Mouse (Mus musculus) kidney, embryonic 14.5 days (tissue): ENCODE measurements around the gene B230118H07Rik. TPM values are rescaled to one million over a fixed set of nuclear protein-coding genes. Genes with fewer than 3 reads are reported as not detected.
"Not testable (repeated sequence)": the region's sequence is repeated elsewhere in the genome, so short reads cannot be mapped to it uniquely, and the experiment has no call there.

Source experiments
- ATAC-seq: fragments of 200-750 bp; cut with Nextera tagmentation; 2 replicates; pipeline ENCODE4 v1.8.0; 2017; ENCODE audit warnings: moderate number of reproducible peaks, mild to moderate bottlenecking, moderate TSS enrichment, moderate library complexity; ENCODE audit not compliant: low FRiP score, low TSS enrichment
- H3K27ac ChIP-seq: fragments of 300-500 bp; sonication (generic); 2 replicates; pipeline ENCODE4 v1.5.1; 2014; ENCODE audit warnings: low read depth, mild to moderate bottlenecking, low read length, moderate library complexity, mixed read lengths
- H3K27me3 ChIP-seq: fragments of 300-500 bp; sonication (generic); 2 replicates; pipeline ENCODE4 v1.6.1; 2014; ENCODE audit warnings: mild to moderate bottlenecking, low read length; ENCODE audit not compliant: control insufficient read depth, insufficient read depth
- H3K36me3 ChIP-seq: fragments of 300-500 bp; sonication (generic); 2 replicates; pipeline ENCODE4 v1.6.1; 2014; ENCODE audit warnings: low read length, mixed read lengths; ENCODE audit not compliant: control insufficient read depth, insufficient read depth
- H3K4me1 ChIP-seq: fragments of 300-500 bp; sonication (generic); 2 replicates; pipeline ENCODE4 v1.6.1; 2014; ENCODE audit warnings: low read length, mixed read lengths; ENCODE audit not compliant: control insufficient read depth, insufficient read depth
- H3K4me2 ChIP-seq: fragments of 300-500 bp; sonication (generic); replicated peaks from 2 replicates; pipeline ENCODE4 v1.6.1; 2014; ENCODE audit warnings: low read depth, mild to moderate bottlenecking, low read length
- H3K4me3 ChIP-seq: fragments of 300-500 bp; sonication (generic); 2 replicates; pipeline ENCODE4 v1.5.1; 2014; ENCODE audit warnings: mild to moderate bottlenecking, low read length
- H3K9ac ChIP-seq: fragments of 300-500 bp; sonication (generic); 2 replicates; pipeline ENCODE4 v1.6.1; 2014; ENCODE audit warnings: low read depth, mild to moderate bottlenecking, low read length, moderate library complexity
- H3K9me3 ChIP-seq: fragments of 300-500 bp; sonication (generic); 2 replicates; pipeline ENCODE4 v1.6.1; 2016; ENCODE audit warnings: low read length; ENCODE audit not compliant: control insufficient read depth
- WGBS: fragments of 180-500 bp; shearing (Covaris S2); extraction: QIAGEN DNeasy Blood & Tissue Kit; methylation state at CpG from one replicate; pipeline ENCODE4 v1.1.7; 2014; 5-methylcytosine and 5-hydroxymethylcytosine counted together
- polyA plus RNA-seq: library from polyadenylated mRNA; unstranded; fragments of >200 nt; fragmentation: Nextera tagmentation; extraction: Ambion mirVana; gene quantifications from 2 replicates; pipeline ENCODE4 v1.2.1, GENCODE M21; 2014

The B230118H07Rik gene
- polyA plus RNA-seq, 1 experiment from 2014 or later = 60.6 TPM

GRCm38 (mm10) chr2:101553851-101554250, 95.5 kb downstream of the B230118H07Rik start:
- Histone ChIP-seq H3K27ac (no peak overlapping the region), H3K27me3 (no peaks in the 10 kb centered on the region), H3K36me3 (no peaks in the 10 kb centered on the region), H3K4me3 (no peak overlapping the region), H3K9ac (no peak overlapping the region), H3K4me1 (no peaks in the 10 kb centered on the region), H3K4me2 (no peak overlapping the region), H3K9me3 (no peaks in the 10 kb centered on the region)
- 62% methylated on average over 5 of the region's 5 CpGs for WGBS
- ATAC-seq = no peak

GRCm38 (mm10) chr2:101552301-101552700, 97.0 kb downstream of the B230118H07Rik start:
- Histone ChIP-seq H3K27ac (no peak overlapping the region), H3K9me3 (no peaks in the 10 kb centered on the region), H3K27me3 (no peaks in the 10 kb centered on the region), H3K9ac (no peak overlapping the region), H3K4me1 (no peaks in the 10 kb centered on the region), H3K4me2 (no peak overlapping the region), H3K4me3 (no peak overlapping the region), H3K36me3 (no peaks in the 10 kb centered on the region)
- ATAC-seq = no peak
- 90% methylated on average over 8 of the region's 8 CpGs for WGBS

- no peaks in the 10 kb centered on the region for H3K9me3 ChIP-seq
- H3K27me3 ChIP-seq = no peaks in the 10 kb centered on the region
- H3K4me1 ChIP-seq = no peaks in the 10 kb centered on the region
- H3K4me3 ChIP-seq = no peak overlapping the region
- H3K36me3 ChIP-seq = no peaks in the 10 kb centered on the region
- ATAC-seq = no peak
- no peak overlapping the region for H3K27ac ChIP-seq
- 70% methylated on average over 6 of the region's 6 CpGs for WGBS
- H3K4me2 ChIP-seq = no peak overlapping the region
- no peak overlapping the region for H3K9ac ChIP-seq
Measured at GRCm38 (mm10) chr2:101551026-101551719, 98.2 kb downstream of the B230118H07Rik start.

- Histone ChIP-seq H3K4me1 (no peaks in the 10 kb centered on the region), H3K4me3 (no peak overlapping the region), H3K9me3 (no peaks in the 10 kb centered on the region), H3K27me3 (no peaks in the 10 kb centered on the region), H3K9ac (no peak overlapping the region), H3K36me3 (no peaks in the 10 kb centered on the region), H3K27ac (no peak overlapping the region), H3K4me2 (no peak overlapping the region)
- WGBS = 47% methylated on average over 2 of the region's 2 CpGs
- no peak for ATAC-seq
Measured at GRCm38 (mm10) chr2:101550176-101550575, 99.2 kb downstream of the B230118H07Rik start.

- no peak overlapping the region for H3K4me3 ChIP-seq
- no peak overlapping the region for H3K4me2 ChIP-seq
- no peaks in the 10 kb centered on the region for H3K36me3 ChIP-seq
- no peaks in the 10 kb centered on the region for H3K9me3 ChIP-seq
- no peak overlapping the region for H3K9ac ChIP-seq
- no peaks in the 10 kb centered on the region for H3K4me1 ChIP-seq
- WGBS = 85% methylated on average over 6 of the region's 6 CpGs
- no peaks in the 10 kb centered on the region for H3K27me3 ChIP-seq
- no peak for ATAC-seq
- H3K27ac ChIP-seq = no peak overlapping the region
Measured at GRCm38 (mm10) chr2:101548866-101549265, 100.5 kb downstream of the B230118H07Rik start.

GRCm38 (mm10) chr2:101545593-101545992, 103.7 kb downstream of the B230118H07Rik start:
- no peak for ATAC-seq

GRCm38 (mm10) chr2:101543704-101544417, 105.5 kb downstream of the B230118H07Rik start:
- Histone ChIP-seq H3K9ac (no peak overlapping the region), H3K27ac (peak overlapping the region; percentile 24; the same call in 1 of the 2 replicates), H3K27me3 (no peaks in the 10 kb centered on the region), H3K9me3 (no peaks in the 10 kb centered on the region), H3K36me3 (no peaks in the 10 kb centered on the region), H3K4me1 (no peaks in the 10 kb centered on the region), H3K4me2 (no peak overlapping the region), H3K4me3 (no peak overlapping the region)
- peak; percentile 39; the same call in 1 of the 2 replicates for ATAC-seq
- 53% methylated on average over 8 of the region's 8 CpGs for WGBS

More at GRCm38 (mm10) chr2:101545593-101545992, 103.7 kb downstream of the B230118H07Rik start:
- Histone ChIP-seq H3K9ac (no peak overlapping the region), H3K27ac (no peak overlapping the region), H3K4me3 (no peak overlapping the region), H3K4me1 (no peaks in the 10 kb centered on the region), H3K27me3 (no peaks in the 10 kb centered on the region), H3K4me2 (no peak overlapping the region), H3K36me3 (no peaks in the 10 kb centered on the region), H3K9me3 (no peaks in the 10 kb centered on the region)
- 98% methylated on average over 2 of the region's 2 CpGs for WGBS

- H3K27ac ChIP-seq, H3K9me3 ChIP-seq, H3K4me2 ChIP-seq, H3K36me3 ChIP-seq, H3K4me3 ChIP-seq, H3K4me1 ChIP-seq, H3K27me3 ChIP-seq, ATAC-seq, H3K9ac ChIP-seq: not testable (repeated sequence)
- WGBS = 91% methylated on average over 6 of the region's 6 CpGs
Measured at GRCm38 (mm10) chr2:101536887-101537286, 112.4 kb downstream of the B230118H07Rik start.

GRCm38 (mm10) chr2:101533741-101534140, 115.6 kb downstream of the B230118H07Rik start:
- Histone ChIP-seq H3K9ac (no peak overlapping the region), H3K27me3 (no peaks in the 10 kb centered on the region), H3K27ac (no peak overlapping the region), H3K36me3 (no peaks in the 10 kb centered on the region), H3K9me3 (no peaks in the 10 kb centered on the region), H3K4me2 (no peak overlapping the region), H3K4me3 (no peak overlapping the region), H3K4me1 (no peaks in the 10 kb centered on the region)
- no peak for ATAC-seq
- 50% methylated on average over 2 of the region's 2 CpGs for WGBS
